Mouse (Mus musculus): ENCODE results near the gene 4930579G24Rik. TPM values are rescaled to one million over a fixed set of nuclear protein-coding genes. Genes with fewer than 3 reads are reported as not detected.

4930579G24Rik gene
- total RNA-seq (2015): 31.1 and 39.0 TPM in 2 replicates
- total RNA-seq (2017): 11.8 and 16.7 TPM in 2 replicates

- peak; percentile 91 for ATAC-seq (ENCODE audit: poor library complexity, severe bottlenecking)
Measured at GRCm38 (mm10) chr3:79628561-79629415, at the start of gene 4930579G24Rik. Gene 4930579G24Rik (plus strand): TSS chr3:79629079.

DNA sequence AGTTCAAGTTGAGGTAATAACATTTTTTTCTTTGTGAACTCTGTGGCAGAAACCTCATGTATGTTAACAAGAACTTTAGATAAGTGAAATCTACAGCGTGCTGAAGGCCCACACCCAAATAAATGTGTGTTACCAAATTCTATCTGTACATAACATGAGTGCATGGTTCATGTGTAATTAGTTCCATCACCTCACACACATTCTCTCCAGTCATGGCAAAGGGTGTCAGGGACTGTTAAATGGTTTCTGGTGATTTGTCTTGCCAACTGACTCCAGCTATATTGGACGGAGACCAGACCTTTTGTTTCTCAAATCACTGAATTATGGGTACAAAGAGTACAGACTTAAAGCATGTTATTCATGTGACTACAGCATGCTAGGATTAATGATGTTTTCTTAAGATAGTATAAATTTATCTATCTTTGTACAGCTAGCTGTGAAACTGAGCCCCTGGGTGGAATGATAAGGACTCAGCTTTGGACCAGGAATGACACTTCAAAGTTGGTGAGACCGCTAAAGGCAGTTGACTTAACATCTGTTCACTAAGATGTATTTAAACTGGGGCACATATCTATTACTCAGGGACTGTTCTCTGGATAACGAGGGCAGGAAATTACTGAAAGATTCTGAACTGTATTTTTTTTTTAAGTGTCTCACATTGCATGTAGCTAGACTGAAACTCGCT is 48.8 kb upstream of the 4930579G24Rik start:
- ATAC-seq (ENCODE audit: poor library complexity, severe bottlenecking): peak; percentile 24; the same call in 1 of the 2 replicates

DNA sequence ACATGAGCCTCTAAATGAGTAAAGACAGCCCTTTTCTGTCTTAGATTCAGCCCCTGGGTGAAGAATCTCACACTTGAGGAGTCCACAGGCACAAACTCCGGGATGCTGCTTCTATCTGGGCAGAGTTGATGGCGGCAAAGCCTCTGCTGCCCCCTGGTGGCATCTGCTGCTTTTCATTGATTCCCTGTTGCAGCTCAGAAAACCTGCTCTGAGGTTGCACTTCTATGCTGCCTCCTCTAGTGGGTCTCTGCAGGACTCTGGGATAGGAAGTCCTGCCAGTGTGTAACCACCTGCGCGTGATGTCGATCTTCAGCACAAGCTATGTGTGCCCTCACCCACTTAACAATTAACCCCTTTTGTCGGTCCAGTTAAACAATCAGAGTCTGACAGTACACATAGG is 42.1 kb upstream of the 4930579G24Rik start:
- ATAC-seq (ENCODE audit: poor library complexity, severe bottlenecking): peak; percentile 90

DNA sequence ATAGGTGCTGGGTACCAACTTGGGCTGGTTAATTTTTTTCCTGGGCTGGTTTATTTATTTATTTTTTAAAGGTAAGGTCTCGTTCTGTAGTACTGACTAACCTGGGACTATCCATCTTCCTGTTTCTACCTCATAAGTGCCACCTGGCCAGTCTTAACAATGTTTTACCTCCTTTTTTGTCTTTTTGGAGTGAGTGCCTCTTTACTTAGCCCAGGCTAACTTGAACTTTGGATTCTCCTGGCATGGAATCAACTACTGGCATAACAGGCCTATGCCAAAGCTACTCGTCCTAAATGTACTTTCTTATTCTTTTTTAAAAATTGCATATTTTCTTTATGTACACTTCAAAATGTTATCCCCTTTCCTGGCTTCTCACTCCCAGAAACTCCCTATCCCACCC is 39.2 kb upstream of the 4930579G24Rik start:
- ATAC-seq (ENCODE audit: poor library complexity, severe bottlenecking): no peak

GRCm38 (mm10) chr3:79590863-79591792 is 37.8 kb upstream of the 4930579G24Rik start, which contains the start of gene Ppid:
Gene Ppid (plus strand): TSS chr3:79591342.
- peak; percentile 90 for ATAC-seq (ENCODE audit: poor library complexity, severe bottlenecking)

DNA sequence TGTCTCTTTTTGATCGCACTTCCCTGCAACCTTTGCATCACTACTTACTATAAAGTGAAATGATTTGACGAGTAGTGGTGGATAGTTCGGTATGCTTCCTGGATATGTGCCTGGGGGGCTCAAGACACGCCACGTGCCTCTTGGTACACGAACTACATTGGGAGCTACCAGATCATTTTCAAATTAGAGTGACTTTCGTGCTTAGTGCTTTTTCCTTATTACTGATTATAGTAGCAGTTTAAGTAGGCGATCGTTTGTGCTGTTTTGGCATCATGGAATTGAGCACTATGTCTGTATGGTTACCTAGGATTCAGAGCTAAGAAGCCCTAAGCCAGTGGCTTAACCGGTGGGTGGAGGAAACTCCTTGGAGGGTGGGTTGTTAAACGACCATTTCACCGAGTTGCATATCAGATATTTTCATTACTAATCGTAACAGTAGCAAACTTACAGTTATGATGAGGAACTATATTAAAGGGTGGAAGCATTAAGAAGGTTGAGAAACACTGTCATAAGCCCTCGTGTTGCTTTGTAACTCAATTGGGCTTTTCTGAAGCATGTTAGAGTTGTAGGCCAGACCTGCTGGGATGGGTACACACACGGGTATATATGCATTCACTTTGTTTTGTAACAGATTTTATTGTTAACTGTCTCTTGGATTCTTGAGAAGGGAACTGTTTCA is 36.9 kb upstream of the 4930579G24Rik start:
- ATAC-seq (ENCODE audit: poor library complexity, severe bottlenecking): no peak

- ATAC-seq (ENCODE audit: poor library complexity, severe bottlenecking): no peak
Measured at GRCm38 (mm10) chr3:79595468-79595867, 33.4 kb upstream of the 4930579G24Rik start.

- no peak for ATAC-seq (ENCODE audit: poor library complexity, severe bottlenecking)
Measured at GRCm38 (mm10) chr3:79609886-79610285, 19.0 kb upstream of the 4930579G24Rik start.

DNA sequence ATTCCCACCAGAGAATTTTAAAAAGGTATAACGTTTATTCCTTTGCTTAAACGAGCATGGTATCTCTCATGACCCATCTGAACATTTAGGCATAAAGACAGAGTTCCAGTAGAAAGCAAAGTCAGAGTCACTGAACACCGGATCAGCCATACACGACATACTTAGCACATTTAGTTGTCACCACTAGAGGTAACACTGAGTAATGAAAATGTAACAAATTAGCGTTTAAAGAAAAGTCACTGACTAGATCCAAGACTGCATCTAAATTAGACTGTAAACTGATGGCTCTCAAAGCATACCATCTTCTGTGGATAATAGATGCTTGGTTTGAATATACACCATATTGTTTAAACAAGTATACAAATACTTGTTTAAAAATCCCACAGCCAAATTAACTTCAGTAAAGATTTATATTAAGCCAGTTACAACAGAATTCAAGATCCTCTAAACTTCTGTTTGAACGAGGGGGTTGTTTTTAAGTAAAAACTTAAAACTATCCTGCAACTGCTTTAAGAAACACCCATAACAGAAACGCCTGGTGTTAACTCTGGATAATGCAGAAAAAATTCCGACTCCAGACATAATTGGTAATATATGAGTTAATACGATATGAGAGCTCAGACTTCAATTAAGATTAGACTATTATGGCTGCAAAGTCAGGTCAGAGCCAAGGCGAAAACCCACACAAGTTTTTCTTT is 1.2 kb upstream of the 4930579G24Rik start:
- no peak for ATAC-seq (ENCODE audit: poor library complexity, severe bottlenecking)

DNA sequence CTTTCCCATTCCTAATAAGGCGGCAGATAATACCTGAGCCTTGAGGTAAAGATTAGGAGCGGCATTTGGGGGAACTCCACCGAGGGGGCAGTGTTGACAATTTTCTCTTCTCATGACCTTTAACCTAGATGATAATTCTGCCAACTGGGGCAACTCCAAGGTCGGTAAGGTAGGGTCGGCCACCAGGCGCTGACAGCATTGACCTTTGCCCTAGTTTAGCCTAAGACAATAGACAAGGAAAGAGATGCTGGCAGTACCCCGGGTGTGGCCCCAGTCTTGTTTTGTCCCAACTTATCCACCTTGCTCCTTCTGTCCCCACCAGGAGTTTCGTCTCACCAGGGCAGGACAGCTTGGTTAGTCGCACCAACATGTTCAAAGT is 708 bp upstream of the 4930579G24Rik start:
- peak; percentile 9 for ATAC-seq (ENCODE audit: poor library complexity, severe bottlenecking)

GRCm38 (mm10) chr3:79629416-79629730 is 494 bp downstream of the 4930579G24Rik start, which contains the start of gene Etfdh:
Gene Etfdh (minus strand): TSS chr3:79629500.
- ATAC-seq (ENCODE audit: poor library complexity, severe bottlenecking): peak; percentile 27

GRCm38 (mm10) chr3:79652129-79652528 is 23.2 kb downstream of the 4930579G24Rik start:
- ATAC-seq (ENCODE audit: poor library complexity, severe bottlenecking): no peak

- no peak for ATAC-seq (ENCODE audit: poor library complexity, severe bottlenecking)
Measured at GRCm38 (mm10) chr3:79656682-79657081, 27.8 kb downstream of the 4930579G24Rik start.

DNA sequence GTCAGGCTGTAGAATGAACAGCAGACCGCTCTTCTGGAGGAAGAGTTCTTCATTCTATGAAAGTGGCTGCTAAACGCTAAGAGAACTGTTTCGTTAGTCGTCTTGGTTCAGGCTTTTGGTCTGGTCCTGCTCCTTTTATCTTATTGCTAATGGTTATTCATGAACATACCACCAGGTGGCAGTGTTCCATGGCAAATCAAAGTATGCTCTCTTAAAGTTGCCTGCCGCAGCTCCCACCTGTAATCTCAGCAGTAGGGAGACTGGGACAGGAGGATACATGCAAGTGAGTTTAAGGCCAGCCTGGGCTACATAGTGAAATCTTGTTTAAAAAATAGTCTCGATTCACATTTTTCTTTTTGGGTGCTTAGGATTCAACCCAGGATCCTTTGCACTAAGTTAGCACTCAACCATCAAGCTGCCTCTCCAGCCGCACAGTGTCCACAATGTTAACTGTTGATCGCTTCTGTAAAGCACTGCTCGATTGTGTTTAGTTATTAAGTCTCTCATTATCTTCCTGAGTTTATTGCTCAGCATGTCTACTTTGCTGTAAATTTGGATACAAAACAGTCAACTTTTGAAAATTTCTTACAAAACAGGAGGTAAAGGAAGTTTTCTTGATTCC is 36.0 kb downstream of the 4930579G24Rik start:
- peak; percentile 77 for ATAC-seq (ENCODE audit: poor library complexity, severe bottlenecking)

GRCm38 (mm10) chr3:79670556-79670955 is 41.7 kb downstream of the 4930579G24Rik start:
- ATAC-seq (ENCODE audit: poor library complexity, severe bottlenecking): no peak

DNA sequence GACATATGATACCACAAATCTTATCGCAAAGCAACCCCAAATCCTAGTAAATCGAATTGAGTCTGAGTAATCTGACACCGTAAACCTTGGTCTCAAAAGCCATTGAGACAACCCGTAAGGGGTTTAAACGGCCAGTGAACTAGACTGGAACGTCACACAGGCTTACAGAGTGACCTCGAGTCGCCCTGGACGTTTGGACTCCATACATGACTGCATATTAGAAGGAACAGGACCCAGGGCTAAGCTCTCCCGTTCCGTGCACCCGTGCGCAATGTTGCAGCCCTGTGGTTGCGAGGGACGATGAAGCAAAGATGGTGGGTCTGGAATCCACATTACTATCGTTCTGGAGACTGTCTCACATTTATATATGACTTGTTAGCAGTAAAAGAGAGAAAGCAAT is 43.3 kb downstream of the 4930579G24Rik start:
- ATAC-seq (ENCODE audit: poor library complexity, severe bottlenecking): no peak

DNA sequence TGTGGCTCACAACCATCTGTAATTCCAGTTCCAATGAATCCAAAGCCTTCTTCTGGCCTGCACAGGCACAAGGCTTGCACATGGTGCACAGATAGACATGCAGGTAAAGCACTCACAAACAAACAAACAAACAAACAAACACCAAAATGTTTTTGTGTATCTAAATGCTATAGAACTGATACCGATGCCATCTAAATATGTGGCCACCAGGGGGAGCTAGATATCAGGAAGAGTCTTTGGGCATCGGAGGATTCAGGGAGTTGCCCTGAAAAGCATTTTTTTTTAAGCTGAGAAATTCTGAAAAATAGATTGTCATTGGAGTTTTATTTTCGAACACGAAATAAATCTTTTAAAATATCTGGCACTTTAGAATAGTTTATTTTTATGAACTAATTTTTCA is 44.2 kb downstream of the 4930579G24Rik start:
- ATAC-seq (ENCODE audit: poor library complexity, severe bottlenecking): peak; percentile 47; the same call in 1 of the 2 replicates

DNA sequence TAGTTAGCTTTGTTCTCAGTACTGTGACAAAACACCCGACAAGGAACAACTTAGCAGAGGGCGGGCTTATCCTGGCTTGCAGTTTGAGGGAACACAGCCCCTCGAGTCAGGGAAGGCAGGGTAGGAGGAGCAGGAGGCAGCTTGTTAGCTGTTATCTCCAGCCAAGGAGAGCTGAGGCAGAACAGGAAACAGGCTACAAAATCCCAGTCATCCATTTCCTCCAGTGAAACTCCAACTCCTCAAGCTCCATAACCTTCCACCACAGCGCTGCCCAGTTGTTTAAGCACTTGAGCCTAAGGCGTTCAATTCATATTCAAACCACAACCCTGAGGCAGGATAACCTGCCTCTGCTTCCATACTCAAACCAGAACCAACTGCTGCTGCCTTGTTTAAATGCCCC is 45.8 kb downstream of the 4930579G24Rik start:
- ATAC-seq (ENCODE audit: poor library complexity, severe bottlenecking): no peak

DNA sequence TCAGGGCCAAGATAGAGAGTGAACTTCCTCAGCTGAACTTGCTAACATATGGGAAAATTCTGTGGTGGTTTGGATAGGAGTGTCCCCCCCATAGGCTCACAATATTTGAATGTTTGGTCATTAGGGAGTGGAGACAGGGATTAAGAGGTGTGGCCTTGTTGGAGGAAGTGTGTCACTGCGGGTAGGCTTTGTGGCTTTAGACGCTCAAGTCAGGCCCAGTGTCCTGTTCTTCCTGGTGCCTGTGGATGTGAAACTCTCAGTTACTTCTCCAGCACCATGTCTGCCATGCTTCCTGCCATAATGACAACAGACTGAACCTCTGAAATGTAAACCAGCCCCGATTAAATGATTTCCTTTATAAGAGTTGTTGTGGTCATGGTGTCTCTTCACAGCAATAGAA is 47.5 kb downstream of the 4930579G24Rik start:
- peak; percentile 62 for ATAC-seq (ENCODE audit: poor library complexity, severe bottlenecking)
